Mouse (Mus musculus) forebrain, postnatal 0 days (tissue): Measurements from ENCODE around the gene Akap5. TPM values are rescaled to one million over a fixed set of nuclear protein-coding genes. Genes with fewer than 3 reads are reported as not detected.

Experiments
- ATAC-seq: fragments of 200-750 bp; cut with Nextera tagmentation; 2 replicates; pipeline ENCODE4 v1.8.0; 2017; ENCODE audit warnings: mild to moderate bottlenecking, moderate library complexity
- DNase-seq: peaks from one replicate; pipeline ENCODE4 v3.0.0-alpha.2; 2015
- H3K27ac ChIP-seq: fragments of 300-500 bp; sonication (generic); 2 replicates; pipeline ENCODE4 v1.5.1; 2014; ENCODE audit warnings: low read depth, mild to moderate bottlenecking, antibody characterized with exemption, low read length, moderate library complexity, mixed read lengths
- H3K27me3 ChIP-seq: fragments of 300-500 bp; sonication (generic); 2 replicates; pipeline ENCODE4 v1.6.1; 2014; ENCODE audit warnings: mild to moderate bottlenecking, low read length, mixed read lengths; ENCODE audit not compliant: insufficient read depth
- H3K36me3 ChIP-seq: fragments of 300-500 bp; sonication (generic); 2 replicates; pipeline ENCODE4 v1.6.1; 2014; ENCODE audit warnings: mild to moderate bottlenecking, moderate library complexity; ENCODE audit not compliant: insufficient read depth
- H3K4me1 ChIP-seq: fragments of 300-500 bp; sonication (generic); 2 replicates; pipeline ENCODE4 v1.6.1; 2014; ENCODE audit warnings: antibody characterized with exemption; ENCODE audit not compliant: insufficient read depth
- H3K4me2 ChIP-seq: fragments of 300-500 bp; sonication (generic); 2 replicates; pipeline ENCODE4 v1.6.1; 2014; ENCODE audit warnings: low read depth, mild to moderate bottlenecking, moderate library complexity
- H3K4me3 ChIP-seq: fragments of 300-500 bp; sonication (generic); 2 replicates; pipeline ENCODE4 v1.5.1; 2014; ENCODE audit warnings: low read depth, low read length, mixed read lengths
- H3K9ac ChIP-seq: fragments of 300-500 bp; sonication (generic); 2 replicates; pipeline ENCODE4 v1.6.1; 2014; ENCODE audit warnings: mild to moderate bottlenecking
- H3K9me3 ChIP-seq: fragments of 300-500 bp; sonication (generic); 2 replicates; pipeline ENCODE4 v1.6.1; 2016; ENCODE audit warnings: low read length
- CTCF ChIP-seq: sonication (generic); IDR thresholded peaks from 2 replicates; pipeline ENCODE4 v1.5.1; 2016; ENCODE audit warnings: antibody characterized with exemption, control low read depth, low read depth
- WGBS: fragments of 180-500 bp; shearing (Covaris S2); extraction: QIAGEN DNeasy Blood & Tissue Kit; methylation state at CpG from one replicate; pipeline ENCODE4 v1.1.7; 2014; 5-methylcytosine and 5-hydroxymethylcytosine counted together
- polyA plus RNA-seq: library from polyadenylated mRNA; unstranded; fragments of >200 nt; fragmentation: Nextera tagmentation; extraction: Ambion mirVana; gene quantifications from 2 replicates; pipeline ENCODE4 v1.2.1, GENCODE M21; 2015
- total RNA-seq: library from RNA; depleted of rRNA; stranded (reverse); fragments of >200 nt; gene quantifications from 2 replicates; pipeline ENCODE4 v1.2.3, GENCODE M21; 2014

Gene Akap5
- total and polyA plus RNA-seq, 2 experiments from 2014 or later, result 11.0 to 24.7 TPM

DNA sequence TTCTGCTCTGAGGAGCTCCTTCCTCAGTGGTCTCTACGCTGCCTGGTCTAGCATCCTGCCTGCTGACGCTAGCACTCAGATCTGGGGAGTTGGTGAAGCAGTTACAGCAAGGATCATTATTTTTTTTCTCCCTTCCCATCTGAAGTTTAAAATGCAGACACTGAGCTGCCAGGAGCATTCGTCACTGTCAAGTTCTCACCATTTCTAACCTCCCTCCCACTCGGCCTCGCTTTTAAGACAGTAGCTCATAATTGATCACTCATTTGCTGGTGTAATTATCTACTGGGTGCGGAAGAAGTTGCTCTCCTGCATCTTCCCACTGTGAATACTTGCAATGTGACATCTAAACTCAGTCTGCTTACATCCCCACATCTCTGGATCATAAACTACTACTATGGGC is 39.3 kb upstream of the Akap5 start:
- H3K9ac ChIP-seq, result no peak overlapping the region
- no peaks in the 10 kb centered on the region for H3K9me3 ChIP-seq
- H3K4me3 ChIP-seq, result no peak overlapping the region
- DNase-seq (no peak), ATAC-seq (no peak)
- H3K27ac ChIP-seq, result no peak overlapping the region; the same call in 1 of the 2 replicates
- H3K36me3 ChIP-seq, result peaks cover 16% of the 10 kb centered on the region
- no peak for TF ChIP-seq CTCF
- H3K4me2 ChIP-seq, result no peak overlapping the region
- 72% methylated on average over 6 of the region's 6 CpGs for WGBS
- peaks cover 9% of the 10 kb centered on the region; the same call in 1 of the 2 replicates for H3K4me1 ChIP-seq
- H3K27me3 ChIP-seq, result no peaks in the 10 kb centered on the region

DNA sequence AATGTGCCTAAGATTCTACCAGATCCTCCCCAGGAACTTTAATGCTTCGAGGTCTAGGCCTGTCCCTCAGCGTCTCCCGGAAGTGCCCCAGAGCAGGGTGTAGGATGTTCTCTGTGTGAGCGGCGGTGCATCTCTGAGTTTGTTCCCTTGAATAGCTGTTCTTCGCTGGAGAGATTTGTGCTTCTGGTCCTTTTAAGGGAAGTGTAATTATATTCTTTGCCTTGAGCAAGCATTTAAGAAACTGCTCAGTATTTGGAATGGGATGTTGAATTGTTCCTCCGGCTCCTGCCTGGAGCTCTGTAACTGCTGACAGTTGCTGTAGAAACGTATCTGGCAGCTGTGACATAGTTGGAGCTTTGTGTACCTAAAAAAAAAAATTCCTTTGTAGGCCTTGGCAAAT is 36.7 kb upstream of the Akap5 start:
- peak overlapping the region; percentile 78 for H3K27ac ChIP-seq
- no peaks in the 10 kb centered on the region for H3K27me3 ChIP-seq
- no peaks in the 10 kb centered on the region for H3K9me3 ChIP-seq
- ATAC-seq (peak; percentile 94), DNase-seq (peak; percentile 66)
- H3K9ac ChIP-seq, result no peak overlapping the region
- peaks cover 9% of the 10 kb centered on the region; the same call in 1 of the 2 replicates for H3K4me1 ChIP-seq
- TF ChIP-seq CTCF, result no peak
- H3K4me3 ChIP-seq, result no peak overlapping the region
- H3K4me2 ChIP-seq, result no peak overlapping the region
- WGBS, result 12% methylated on average over 8 of the region's 8 CpGs
- peaks cover 27% of the 10 kb centered on the region for H3K36me3 ChIP-seq

DNA sequence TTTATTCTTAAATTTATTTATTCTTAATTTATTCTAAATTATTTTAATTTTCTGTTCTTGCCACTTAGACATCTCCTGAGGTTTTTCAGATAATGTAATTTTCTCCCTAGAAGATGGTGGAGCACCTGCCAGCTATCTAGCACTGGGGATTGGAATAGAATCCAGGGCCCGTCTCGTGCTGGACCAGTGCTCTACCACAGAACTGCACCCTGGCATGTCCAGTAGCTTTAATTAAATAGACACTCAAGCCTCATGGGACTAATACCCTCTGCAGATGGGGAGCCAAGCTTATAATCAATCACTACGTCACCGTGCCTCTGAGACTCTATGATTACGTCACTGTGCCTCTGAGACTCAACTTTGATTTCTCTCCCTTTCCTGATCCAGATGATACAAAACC is 36.2 kb upstream of the Akap5 start:
- H3K4me2 ChIP-seq, result no peak overlapping the region
- no peak for DNase-seq
- H3K4me3 ChIP-seq, result no peak overlapping the region
- H3K27ac ChIP-seq, result peak overlapping the region; percentile 81
- H3K4me1 ChIP-seq, result peaks cover 9% of the 10 kb centered on the region; the same call in 1 of the 2 replicates
- 21% methylated on average over 5 of the region's 5 CpGs for WGBS
- peak; percentile 50; the same call in 1 of the 2 replicates for ATAC-seq
- peaks cover 29% of the 10 kb centered on the region for H3K36me3 ChIP-seq
- no peak for TF ChIP-seq CTCF
- H3K9me3 ChIP-seq, result no peaks in the 10 kb centered on the region
- H3K27me3 ChIP-seq, result no peaks in the 10 kb centered on the region
- H3K9ac ChIP-seq, result no peak overlapping the region

DNA sequence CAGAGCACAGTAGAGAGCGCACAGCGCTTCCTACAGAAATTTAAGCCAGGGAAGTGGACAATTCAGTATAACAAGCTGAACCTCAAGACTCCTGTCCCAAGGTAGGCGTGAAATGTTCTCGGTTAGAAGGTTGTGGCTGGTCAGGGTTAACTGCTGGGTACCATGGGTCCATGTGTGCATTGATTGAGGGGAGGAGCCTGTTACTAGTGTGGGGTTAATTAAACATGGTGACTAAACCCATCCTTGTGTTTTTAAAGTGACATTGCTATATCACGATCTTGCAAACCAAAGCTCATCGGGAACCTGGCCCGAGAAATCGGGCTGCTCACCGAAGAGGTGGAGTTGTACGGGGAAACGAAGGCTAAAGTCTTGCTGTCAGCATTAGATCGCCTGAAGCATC is 35.3 kb upstream of the Akap5 start:
- H3K27me3 ChIP-seq, result no peaks in the 10 kb centered on the region
- DNase-seq, result no peak
- no peak for TF ChIP-seq CTCF
- peak overlapping the region; percentile 81; the same call in 1 of the 2 replicates for H3K27ac ChIP-seq
- H3K36me3 ChIP-seq, result peaks cover 29% of the 10 kb centered on the region
- ATAC-seq, result no peak
- H3K9ac ChIP-seq, result no peak overlapping the region
- WGBS, result 92% methylated on average over 12 of the region's 12 CpGs
- H3K4me2 ChIP-seq, result no peak overlapping the region
- no peak overlapping the region for H3K4me3 ChIP-seq
- peaks cover 9% of the 10 kb centered on the region; the same call in 1 of the 2 replicates for H3K4me1 ChIP-seq
- H3K9me3 ChIP-seq, result no peaks in the 10 kb centered on the region

DNA sequence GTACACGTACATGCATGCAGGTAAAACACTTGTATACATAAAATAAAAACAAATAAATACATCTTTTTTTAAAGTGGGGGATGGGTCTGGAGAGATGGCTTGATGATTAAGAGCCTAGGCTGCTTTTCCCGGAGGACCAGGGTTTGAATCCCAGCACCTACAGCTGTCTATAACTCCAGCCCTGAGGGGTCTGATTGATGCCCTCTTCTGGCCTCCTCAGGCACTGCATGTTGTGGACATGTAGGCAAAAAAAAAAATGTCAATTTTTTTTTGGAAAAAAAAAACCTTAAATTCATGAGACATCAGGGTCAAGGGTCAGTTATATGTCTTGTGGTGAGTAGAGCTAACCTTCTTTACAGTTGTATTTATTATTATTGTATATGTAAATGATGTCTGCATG is 34.4 kb upstream of the Akap5 start:
- no peak for DNase-seq
- Histone ChIP-seq H3K4me2 (no peak overlapping the region), H3K4me1 (peaks cover 9% of the 10 kb centered on the region; the same call in 1 of the 2 replicates), H3K27ac (no peak overlapping the region), H3K9ac (no peak overlapping the region), H3K36me3 (peaks cover 31% of the 10 kb centered on the region), H3K9me3 (no peaks in the 10 kb centered on the region), H3K27me3 (no peaks in the 10 kb centered on the region), H3K4me3 (no peak overlapping the region)
- 95% methylated on average over 2 of the region's 2 CpGs for WGBS
- no peak for ATAC-seq
- TF ChIP-seq CTCF, result peak; percentile 35; the same call in 1 of the 2 replicates

DNA sequence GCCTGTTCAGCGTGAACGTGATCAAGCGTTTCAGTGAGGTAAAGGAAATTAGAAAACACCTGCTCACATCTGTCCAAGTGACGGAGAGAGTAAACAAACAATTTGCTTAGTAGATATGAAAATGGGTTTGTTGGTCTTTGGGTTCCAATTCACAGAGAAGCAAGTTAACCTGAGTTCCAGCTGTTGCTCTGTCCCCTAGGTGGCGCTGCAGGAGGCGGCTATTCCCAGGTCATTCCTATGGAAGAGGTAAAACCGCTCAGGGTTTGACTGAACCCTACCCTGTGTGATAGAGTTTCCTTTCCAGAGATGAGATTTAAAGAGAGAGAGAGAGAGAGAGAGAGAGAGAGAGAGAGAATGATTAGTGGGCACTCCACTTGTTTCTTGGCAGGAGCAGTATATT is 31.5 kb upstream of the Akap5 start:
- no peak for DNase-seq
- Histone ChIP-seq H3K36me3 (peaks cover 40% of the 10 kb centered on the region), H3K9ac (no peak overlapping the region), H3K4me2 (no peak overlapping the region), H3K27me3 (no peaks in the 10 kb centered on the region), H3K27ac (no peak overlapping the region), H3K4me1 (no peaks in the 10 kb centered on the region), H3K4me3 (no peak overlapping the region), H3K9me3 (no peaks in the 10 kb centered on the region)
- WGBS, result 62% methylated on average over 7 of the region's 7 CpGs
- peak; percentile 67 for TF ChIP-seq CTCF
- no peak for ATAC-seq

DNA sequence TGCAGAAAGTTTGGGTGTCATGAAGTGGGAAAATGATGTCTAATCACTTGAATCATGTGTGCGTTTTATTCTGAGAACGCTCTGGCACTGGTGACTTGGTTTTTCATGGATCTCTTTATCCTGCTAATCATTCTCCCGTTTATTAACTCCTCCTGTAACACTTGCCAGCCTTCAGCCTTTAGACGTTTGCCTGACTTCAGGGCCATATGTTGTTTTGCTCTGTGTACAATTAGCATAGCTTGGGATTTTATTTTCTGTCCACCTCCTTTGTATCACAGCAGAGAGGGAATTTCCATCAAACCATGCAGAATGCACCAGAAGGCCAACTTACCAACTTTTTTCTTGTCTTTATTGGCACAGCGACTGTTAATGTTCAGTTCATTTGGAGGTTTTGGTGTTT is 26.9 kb upstream of the Akap5 start:
- Histone ChIP-seq H3K9me3 (no peaks in the 10 kb centered on the region), H3K9ac (no peak overlapping the region), H3K27me3 (no peaks in the 10 kb centered on the region), H3K27ac (no peak overlapping the region), H3K36me3 (peaks cover 37% of the 10 kb centered on the region), H3K4me2 (no peak overlapping the region), H3K4me3 (no peak overlapping the region), H3K4me1 (no peaks in the 10 kb centered on the region)
- ATAC-seq, result no peak
- no peak for DNase-seq
- WGBS, result 43% methylated on average over 5 of the region's 5 CpGs
- no peak for TF ChIP-seq CTCF
